Mouse (Mus musculus): Measurements from ENCODE around the gene Pgrmc2. TPM values are rescaled to one million over a fixed set of nuclear protein-coding genes. Genes with fewer than 3 reads are reported as not detected.

The Pgrmc2 gene
- 21.2 and 23.8 TPM in 2 replicates for polyA plus RNA-seq (2015; fragmentation: Nextera tagmentation; extraction: Ambion mirVana)

DNA sequence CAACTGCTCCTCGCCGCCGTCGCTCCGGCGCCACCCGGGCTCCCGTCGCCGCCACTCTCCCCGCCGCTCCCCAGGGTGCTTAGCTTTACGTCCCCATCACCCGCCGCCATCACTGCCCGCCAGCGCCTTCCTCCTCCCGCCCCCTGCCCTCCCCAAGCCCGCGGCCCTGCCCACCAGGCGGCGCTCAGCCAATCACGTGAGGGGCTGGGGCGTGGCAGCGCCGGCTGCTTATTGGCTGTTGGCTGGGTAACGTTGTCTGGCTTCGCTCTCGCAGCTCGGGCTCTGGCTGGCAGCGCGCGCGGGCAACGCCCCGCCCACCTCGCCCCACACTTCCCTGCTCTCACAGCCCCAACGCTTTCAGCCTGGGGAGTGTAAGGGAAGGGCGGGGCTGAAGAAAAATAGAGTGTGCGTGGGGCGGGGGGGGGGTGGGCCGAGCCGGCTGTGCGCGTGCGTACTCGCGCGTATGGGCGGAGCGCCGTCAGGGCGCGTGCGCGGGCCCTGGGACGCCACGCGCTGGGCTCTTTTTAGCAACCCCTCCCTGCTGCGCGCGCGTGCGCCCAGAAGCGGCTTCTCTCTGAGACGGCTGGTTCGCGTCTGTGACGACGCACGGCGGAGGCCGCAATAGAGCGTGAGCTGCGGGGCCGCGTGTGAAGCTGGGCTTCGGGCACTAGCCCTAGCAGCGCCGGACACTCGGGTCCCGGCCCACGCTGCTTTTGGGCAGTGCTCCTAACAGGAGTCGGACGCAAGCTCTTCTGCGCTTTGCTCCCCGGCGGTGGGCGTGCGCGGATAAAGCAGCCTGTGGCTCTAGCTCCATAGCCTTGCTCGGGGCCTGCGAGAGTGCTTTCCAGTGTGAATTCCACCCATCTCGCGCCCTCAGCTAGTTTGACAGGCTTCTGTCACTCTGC lies at the start of gene Pgrmc2:
TSS of gene Pgrmc2 (minus strand) at position 162 of the 905 bp plus-strand sequence.
- DNase-seq (ENCODE audit: low spot score) = peak; percentile 99

DNA sequence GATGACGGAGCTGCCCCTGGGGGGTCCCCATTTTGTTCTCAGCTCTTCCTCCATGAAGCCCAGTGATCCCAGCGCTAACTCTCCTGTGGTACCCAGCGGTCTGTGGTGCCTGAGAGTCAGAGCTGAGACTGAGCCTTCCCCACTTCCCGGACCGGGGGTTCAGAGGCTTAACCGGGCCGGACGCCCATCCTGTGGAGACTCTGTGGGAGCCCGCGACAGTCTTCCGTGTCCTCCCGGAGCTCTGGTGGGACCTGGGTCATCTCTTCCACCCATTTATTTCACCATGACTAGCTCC lies 41.1 kb upstream of the Pgrmc2 start:
- DNase-seq (ENCODE audit: low spot score) = no peak

DNA sequence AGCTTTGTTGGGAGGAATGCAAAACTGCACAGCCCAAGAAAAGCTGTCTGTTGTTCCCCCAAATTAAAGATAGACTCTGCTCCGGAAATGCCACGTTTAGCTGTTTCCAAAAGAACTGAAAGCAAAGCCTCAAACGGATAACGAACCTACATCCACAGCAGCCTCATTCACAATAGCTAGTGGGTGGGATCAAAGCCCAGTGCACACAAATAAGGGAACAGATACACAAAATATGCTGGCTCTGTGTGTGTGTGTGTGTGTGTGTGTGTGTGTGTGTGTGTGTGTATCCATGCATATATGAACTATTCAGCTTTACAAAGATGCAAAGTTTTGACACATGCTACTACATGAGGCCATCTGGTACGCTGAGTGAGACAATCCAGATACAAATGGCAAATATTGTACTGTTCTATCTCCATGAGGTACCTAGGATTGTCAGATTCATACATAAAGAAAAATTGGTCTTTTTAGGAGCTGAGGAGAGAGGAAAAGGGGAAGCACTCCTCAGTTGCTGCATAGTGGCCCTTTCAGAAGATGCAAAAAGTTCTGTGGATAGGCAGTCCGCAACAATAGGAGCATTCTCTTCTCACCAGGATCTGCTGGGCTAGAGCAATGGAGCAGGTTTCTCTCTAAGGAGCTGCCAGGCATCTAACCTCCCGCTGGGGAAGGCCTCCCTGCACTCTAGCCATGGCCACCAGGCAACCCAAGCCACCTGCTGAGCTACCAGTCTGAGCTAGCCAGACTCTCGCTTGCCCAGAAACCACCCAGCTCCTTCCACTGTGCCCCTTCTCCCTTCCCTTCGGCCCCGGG lies 40.5 kb upstream of the Pgrmc2 start:
- DNase-seq (ENCODE audit: low spot score) = no peak

GRCm38 (mm10) chr3:41118173-41118572 lies 35.3 kb upstream of the Pgrmc2 start:
- no peak for DNase-seq (ENCODE audit: low spot score)

DNA sequence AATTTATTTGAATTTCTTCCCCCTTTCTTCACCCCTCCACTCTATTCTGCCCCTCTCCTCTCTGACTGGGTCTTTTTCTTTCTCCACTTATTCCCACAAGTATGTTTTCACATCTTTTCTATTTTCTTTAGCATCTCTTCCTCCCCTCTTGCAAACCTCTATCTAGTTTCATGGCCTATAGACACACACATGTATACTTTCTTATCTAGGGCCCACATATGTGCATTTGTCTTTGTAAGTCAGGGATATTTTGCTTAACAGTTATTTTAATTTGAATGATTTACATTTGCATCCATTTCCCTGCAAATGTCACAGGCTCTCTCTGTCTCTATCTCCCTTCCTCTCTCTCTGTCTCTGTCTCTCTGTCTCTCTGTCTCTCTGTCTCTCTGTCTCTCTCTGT lies 34.6 kb upstream of the Pgrmc2 start:
- no peak for DNase-seq (ENCODE audit: low spot score)

- DNase-seq (ENCODE audit: low spot score) = no peak
Observed at GRCm38 (mm10) chr3:41113186-41113585, 30.3 kb upstream of the Pgrmc2 start.

- no peak for DNase-seq (ENCODE audit: low spot score)
Observed at GRCm38 (mm10) chr3:41108306-41108785, 25.5 kb upstream of the Pgrmc2 start.

DNA sequence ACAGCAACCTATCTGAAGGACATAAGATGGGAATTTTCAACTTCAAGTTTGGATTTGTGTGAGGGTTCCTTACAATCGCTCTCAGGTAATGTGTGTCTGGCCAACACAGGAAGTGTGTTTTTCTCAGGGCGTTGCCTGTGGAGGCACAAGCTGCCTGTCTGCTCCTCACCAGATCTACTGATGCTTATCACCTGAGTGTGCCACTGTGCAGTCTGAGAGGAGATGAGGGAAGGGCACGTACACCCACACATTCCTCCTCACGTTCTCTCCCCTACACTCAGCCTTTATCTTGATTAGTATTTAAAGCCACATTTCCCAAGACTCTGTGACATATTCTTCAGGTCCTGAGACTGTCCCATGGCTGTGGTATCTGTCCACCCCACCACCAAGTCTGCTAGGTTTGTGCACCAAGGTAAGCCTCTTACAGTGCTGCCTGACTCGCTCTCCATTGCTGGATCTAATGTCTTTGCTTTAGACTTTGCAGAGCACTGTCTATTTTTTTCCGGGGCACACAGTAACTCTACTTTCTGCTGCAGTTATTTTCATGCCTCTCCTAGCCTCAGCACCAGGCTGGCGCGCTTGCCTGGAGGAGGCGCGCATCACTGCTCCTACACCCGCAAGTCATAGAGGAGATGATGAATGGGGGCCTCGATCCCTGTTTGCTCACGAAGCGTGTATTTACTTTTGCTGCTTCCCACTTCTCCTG lies 24.9 kb upstream of the Pgrmc2 start:
- DNase-seq (ENCODE audit: low spot score) = no peak

- DNase-seq (ENCODE audit: low spot score) = no peak
Observed at GRCm38 (mm10) chr3:41101905-41102304, 19.1 kb upstream of the Pgrmc2 start.

DNA sequence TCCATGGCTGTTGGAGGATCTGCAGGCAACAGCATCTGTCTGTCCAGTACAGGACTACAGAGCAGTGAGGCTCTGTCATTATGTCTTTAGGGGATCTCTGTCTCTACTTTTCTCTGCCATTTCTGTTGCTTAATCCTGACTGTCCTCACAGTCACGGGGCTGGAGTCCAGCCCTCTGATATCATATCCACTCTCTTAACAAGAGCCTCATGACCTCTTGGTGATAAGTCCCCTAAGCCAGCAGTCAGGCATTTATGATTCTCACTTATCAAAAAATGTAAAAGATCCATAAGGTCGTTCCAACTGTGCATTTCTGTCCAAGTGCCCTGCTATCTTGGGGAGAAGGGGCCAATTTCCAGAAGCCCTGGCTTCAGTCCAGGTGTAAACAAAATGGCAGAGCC lies 17.3 kb upstream of the Pgrmc2 start:
- no peak for DNase-seq (ENCODE audit: low spot score)

GRCm38 (mm10) chr3:41099672-41100071 lies 16.8 kb upstream of the Pgrmc2 start:
- DNase-seq (ENCODE audit: low spot score) = no peak

- no peak for DNase-seq (ENCODE audit: low spot score)
Observed at GRCm38 (mm10) chr3:41093210-41093609, 10.4 kb upstream of the Pgrmc2 start.

DNA sequence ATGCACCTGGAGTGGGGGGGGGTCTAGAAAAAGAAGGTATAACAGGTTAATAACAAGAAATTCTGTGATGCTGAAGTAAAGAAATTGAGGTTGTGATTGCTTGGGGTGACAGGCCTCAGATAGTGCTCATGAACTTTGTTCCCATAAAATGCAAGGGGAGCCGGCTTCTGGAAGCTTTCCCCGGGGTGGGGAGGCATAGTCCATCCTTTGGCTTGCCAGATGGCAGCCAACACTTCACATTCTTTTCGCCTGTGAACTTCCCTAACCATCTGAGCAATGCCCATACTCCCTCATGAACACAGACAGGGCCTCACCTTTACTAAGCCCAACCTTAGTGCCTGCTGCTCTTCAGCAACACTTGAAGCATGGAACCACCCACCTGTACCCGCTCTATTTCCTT lies 9.5 kb upstream of the Pgrmc2 start:
- no peak for DNase-seq (ENCODE audit: low spot score)

- DNase-seq (ENCODE audit: low spot score) = no peak
Observed at GRCm38 (mm10) chr3:41090839-41091238, 8.0 kb upstream of the Pgrmc2 start.

- no peak for DNase-seq (ENCODE audit: low spot score)
Observed at GRCm38 (mm10) chr3:41087071-41087470, 4.2 kb upstream of the Pgrmc2 start.

DNA sequence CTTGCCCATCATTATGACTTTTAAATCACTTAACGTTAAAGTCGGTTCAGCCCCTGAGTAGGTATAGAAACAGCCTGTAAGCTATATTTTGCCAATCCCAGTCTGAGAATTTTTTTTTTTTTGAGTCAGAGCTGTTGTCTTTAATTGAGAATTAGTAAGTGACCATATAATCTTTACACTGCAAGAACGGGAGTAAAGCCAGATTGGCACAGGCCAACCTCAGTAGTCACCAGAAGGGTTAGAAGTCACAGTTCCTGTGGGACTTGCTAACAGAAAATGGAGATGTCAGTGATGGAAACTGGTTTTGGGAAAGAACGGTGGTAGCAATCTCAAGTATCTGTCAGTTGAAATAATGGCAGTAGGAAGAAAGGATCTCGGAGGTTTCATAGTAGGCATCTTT lies 1.6 kb upstream of the Pgrmc2 start:
- DNase-seq (ENCODE audit: low spot score) = no peak

DNA sequence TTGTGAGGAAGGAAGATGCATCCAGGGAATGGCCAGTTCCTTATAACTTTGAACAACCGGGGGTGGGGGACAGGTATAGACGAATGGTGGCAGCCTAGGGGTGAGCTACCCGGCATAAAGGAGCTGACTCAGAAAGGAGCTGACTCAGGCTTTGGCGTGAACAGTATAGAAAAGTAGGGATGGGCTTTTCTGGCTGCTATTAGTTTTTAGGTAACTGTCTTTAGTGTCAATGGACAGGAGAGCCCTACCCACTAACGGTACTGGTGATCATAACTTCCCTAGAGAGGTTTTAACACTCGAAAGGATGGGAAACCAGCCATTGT lies 905 bp upstream of the Pgrmc2 start:
- no peak for DNase-seq (ENCODE audit: low spot score)

DNA sequence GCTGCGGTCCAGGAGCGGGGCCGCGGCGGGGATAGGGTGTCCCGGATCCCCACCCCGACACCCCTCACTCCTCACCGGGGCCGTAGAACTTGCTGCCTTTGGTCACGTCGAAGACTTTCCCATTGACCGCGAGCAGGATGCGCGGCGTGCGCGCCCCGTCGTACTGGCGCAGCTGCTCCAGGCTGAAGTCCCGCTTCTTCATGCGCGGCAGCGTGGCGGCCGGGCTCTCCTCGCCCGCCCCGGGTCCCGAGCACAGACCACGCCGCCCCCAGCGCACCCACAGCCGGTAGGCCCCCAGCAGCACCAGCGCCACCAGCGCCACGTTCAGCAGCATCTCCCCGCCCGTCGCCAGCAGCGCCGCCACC lies 344 bp downstream of the Pgrmc2 start:
- no peak for DNase-seq (ENCODE audit: low spot score)

GRCm38 (mm10) chr3:41081474-41082301 lies 1.2 kb downstream of the Pgrmc2 start:
- peak; percentile 10 for DNase-seq (ENCODE audit: low spot score)

DNA sequence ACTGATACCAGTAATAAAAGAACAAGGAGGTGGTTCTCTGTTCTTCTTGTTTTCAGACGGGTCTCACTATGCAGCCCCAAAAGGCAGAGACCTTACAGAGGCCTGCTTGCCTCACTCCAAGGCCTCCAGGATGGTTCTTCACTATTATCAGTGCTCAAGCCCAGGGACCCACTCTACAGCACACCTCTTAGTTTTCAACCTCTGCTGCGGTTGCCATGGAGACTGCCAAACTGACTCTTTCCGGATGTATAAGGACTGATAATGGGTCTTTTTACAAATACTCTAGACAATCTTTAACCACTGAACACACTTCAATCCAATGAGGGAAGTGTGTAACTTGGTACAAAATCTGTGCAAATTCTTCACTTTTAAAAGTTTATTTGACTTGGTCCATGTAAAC lies 2.1 kb downstream of the Pgrmc2 start:
- DNase-seq (ENCODE audit: low spot score) = peak; percentile 14

- no peak for DNase-seq (ENCODE audit: low spot score)
Observed at GRCm38 (mm10) chr3:41078673-41079072, 4.2 kb downstream of the Pgrmc2 start.
